Mouse (Mus musculus): ENCODE data around the gene Lhpp. TPM values are rescaled to one million over a fixed set of nuclear protein-coding genes. Genes with fewer than 3 reads are reported as not detected.

Gene Lhpp
- 39.7 and 42.5 TPM in 2 replicates for polyA plus RNA-seq (2012; rRNA removed)

DNA sequence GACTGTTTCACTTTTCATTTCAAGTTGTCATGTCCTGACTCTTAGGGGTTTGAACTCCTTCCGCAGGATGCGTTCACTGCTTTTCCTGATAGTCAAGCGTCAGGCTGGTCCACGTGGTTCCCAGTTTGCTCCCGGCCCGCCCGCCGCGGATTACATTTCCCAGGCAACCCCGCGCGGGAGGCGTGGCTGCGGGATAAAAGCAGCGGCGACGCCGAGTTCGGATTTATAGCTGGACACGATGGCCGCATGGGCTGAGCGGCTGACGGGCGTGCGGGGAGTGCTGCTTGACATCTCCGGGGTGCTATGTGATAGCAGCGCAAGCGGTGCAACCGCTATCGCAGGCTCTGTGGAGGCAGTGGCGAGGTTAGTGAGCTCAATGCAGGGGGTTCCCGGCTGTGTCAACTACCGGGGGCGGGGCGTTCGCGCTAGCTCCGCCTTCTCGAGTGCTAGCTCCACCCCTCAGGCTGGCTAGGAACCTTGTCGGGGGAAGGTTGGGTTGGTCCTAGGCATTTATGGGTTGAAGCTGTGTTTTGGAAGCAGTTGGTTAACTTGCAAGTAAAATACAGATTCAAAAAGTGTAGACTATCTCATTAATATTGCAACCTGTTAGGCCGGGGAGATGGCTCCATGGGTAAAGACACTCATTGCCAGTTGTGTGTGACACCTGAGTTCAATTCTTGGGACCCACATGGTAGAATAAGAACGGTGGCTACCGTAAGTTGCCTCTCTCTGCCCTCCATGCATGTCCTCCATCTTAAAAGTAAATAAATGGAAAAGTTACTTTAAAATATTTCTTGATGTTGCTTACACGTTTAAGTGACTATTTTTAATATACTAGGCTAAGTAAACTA, at the start of gene Lhpp:
Lhpp (plus strand) TSS at position 171 of the 851 bp plus-strand sequence.
- DNase-seq (ENCODE audit: low read depth, low spot score) = peak; percentile 57
- WGBS = 6% methylated on average over 44 of the region's 44 CpGs

- DNase-seq (ENCODE audit: low read depth, low spot score) = no peak
- 20% methylated on average over 1 of the region's 1 CpGs for WGBS
These were observed 44.6 kb upstream of the Lhpp start for GRCm38 (mm10) chr7:132565831-132566230.

GRCm38 (mm10) chr7:132568817-132569216, 41.6 kb upstream of the Lhpp start:
- no peak for DNase-seq (ENCODE audit: low read depth, low spot score)
- WGBS = 67% methylated on average over 6 of the region's 6 CpGs

DNA sequence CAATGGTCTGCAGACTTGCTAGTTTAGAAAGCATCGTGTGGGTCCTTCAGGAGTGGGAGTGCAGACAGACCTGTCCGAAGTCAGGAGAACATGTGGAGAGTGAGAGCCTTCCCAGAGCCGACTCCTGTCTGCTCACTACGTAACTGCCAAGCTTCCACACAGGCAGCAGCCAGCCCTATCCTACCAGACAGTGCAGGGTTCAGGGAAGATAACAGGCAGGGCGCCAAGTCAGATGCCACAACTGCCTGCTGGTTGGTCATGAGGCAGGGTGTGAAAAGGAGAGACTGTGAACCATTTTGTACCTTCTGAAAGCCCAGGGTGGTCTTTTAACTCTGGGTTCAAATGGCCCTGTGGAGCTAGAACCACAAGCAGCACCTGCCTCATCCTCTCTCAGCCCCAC, 40.4 kb upstream of the Lhpp start:
- 49% methylated on average over 5 of the region's 5 CpGs for WGBS
- no peak for DNase-seq (ENCODE audit: low read depth, low spot score)

DNA sequence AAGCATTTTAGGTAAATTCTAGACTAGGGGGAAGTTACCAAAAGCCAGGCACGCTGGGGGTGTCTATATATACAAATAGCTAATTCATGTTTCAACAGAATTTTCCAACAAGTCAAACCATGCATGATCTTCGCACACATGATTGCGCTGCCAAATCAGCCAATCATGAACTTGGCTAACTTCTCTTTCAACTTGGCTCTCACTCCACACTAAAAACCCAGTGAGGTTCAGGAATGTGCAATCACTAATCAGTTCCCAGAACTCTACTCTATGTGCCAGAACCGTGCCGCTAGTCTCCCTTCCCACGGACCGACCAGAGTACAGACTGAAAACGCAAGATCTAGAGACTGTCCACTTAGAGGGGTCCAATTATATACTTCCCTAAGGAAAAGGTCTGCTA, 39.0 kb upstream of the Lhpp start:
- WGBS = 35% methylated on average over 8 of the region's 8 CpGs
- no peak for DNase-seq (ENCODE audit: low read depth, low spot score)

DNA sequence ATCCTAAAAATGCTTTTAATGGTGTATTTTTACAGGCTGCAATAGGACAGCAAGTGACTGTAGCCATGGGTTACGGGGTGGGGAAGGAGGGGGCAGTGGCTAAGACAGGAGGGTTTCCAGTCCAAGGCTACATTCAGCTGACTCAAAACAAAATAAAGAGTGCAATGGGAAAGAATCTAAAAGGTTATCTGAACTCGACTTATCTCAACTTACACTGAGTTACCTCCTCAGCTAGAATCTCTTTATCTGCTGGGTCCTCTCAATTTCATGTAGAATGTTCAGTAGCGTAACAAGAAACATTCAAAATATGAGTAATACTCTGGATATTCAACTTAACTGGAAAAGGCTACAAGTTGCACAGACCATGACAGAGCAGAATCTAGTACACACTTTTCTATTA, 37.7 kb upstream of the Lhpp start:
- WGBS = 54% methylated on average over 3 of the region's 3 CpGs
- DNase-seq (ENCODE audit: low read depth, low spot score) = no peak

DNA sequence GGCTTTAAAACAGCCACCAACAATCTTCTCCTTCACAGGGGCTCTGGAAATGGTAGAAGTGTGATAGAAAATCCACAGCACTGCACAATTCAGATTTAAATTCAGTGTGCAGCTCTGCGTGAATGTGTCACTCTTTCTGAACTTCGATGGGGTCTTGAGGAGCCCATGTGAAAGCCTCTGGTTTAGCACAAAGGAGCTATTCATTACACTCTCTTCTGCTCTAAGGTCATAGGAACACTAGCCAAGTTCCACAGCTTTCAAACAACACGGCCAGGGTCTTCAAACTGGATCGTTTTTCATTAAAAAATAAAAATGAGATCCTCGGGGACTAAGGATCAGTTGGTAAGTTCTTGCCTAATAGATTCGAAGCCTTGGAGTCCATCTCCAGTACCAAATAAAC, 37.2 kb upstream of the Lhpp start:
- no peak for DNase-seq (ENCODE audit: low read depth, low spot score)
- 52% methylated on average over 6 of the region's 6 CpGs for WGBS

- 25% methylated on average over 5 of the region's 5 CpGs for WGBS
- DNase-seq (ENCODE audit: low read depth, low spot score) = no peak
These were observed 35.8 kb upstream of the Lhpp start for GRCm38 (mm10) chr7:132574646-132575045.

- under 1% methylated on average over 13 of the region's 13 CpGs for WGBS
- DNase-seq (ENCODE audit: low read depth, low spot score) = no peak
These were observed 34.8 kb upstream of the Lhpp start for GRCm38 (mm10) chr7:132575623-132576022.

- no peak for DNase-seq (ENCODE audit: low read depth, low spot score)
- under 1% methylated on average over 49 of the region's 49 CpGs for WGBS
These were observed 34.3 kb upstream of the Lhpp start, which contains the start of gene Oat for GRCm38 (mm10) chr7:132576116-132576650. Gene Oat (minus strand): TSS chr7:132576398.

DNA sequence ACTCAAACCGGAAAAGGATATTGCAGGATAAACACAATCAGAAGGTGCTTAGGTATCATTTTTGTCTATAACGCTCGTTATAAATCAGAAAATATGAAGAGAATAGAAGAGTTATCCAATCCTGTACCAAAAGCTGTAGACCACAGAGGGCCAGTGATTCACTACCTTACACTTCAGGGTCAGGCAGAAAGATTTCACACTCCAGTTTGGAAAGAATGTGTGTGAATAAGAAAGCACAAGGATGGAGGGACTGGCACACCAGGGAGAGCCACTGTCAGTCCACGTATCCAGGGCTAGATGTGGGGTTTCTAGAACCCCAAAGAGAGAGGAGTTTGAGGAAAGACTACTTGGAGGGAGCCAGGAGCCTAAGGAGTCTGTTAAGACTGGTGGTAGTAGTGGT, 33.5 kb upstream of the Lhpp start:
- 24% methylated on average over 4 of the region's 4 CpGs for WGBS
- no peak for DNase-seq (ENCODE audit: low read depth, low spot score)

DNA sequence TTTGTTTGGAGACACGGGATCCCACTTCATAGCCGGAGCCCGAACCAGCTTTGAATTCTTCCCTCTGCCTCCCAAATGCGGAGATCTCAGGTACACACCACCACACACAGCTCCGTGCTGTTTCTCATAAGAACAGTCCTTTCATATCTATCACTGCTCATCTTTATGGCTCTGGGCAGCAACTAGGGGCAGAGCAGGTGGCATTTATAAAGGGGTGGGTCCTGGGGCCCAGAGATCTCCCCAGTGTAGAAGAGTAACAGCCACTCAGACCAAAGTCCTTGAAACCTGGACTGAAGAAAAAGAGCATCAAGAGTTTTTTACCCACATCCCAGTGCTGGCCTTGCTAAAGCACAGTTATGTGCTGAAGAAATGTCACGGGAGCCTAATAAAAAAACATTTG, 29.9 kb upstream of the Lhpp start:
- no peak for DNase-seq (ENCODE audit: low read depth, low spot score)
- 36% methylated on average over 6 of the region's 6 CpGs for WGBS

GRCm38 (mm10) chr7:132581441-132581840, 29.0 kb upstream of the Lhpp start:
- 57% methylated on average over 2 of the region's 2 CpGs for WGBS

DNA sequence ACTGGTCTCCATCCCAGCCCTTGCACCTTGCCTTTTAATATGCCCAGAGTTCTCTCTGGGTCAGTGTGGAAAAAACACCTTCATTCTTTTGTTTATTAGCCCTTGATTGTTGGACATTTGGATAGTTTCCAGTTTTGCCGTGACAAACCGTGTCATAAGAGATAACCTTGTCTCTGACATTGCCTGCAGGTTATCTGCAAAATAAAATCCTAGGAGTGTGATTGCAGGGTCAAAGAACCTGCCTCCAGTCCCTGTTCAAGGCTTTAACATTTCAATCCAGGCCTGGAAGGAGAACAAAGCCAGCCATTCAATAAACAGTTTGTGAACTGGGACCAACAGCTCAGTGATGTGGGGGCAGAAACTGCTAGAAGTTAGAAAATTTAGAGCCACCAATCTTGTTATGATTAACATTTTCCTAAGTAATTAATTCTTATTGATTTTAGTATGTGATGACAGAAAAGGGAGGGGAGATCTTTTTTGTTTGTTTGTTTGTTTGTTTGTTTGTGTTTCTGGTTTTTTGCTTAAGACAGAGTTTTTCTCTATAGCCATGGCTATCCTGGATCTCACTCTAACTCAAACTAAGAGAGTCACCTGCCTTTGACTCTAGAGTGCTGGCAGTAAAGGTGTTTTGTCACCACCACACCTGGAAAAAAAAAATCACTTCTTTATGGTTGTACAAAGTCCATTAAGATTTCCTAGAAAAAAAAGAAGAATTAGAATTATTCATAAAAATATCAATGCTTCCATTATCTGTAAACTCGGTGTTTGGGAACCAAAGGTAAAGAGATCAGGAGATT, 24.5 kb upstream of the Lhpp start:
- 25% methylated on average over 3 of the region's 3 CpGs for WGBS
- no peak for DNase-seq (ENCODE audit: low read depth, low spot score)

More at GRCm38 (mm10) chr7:132581441-132581840, 29.0 kb upstream of the Lhpp start:
- DNase-seq (ENCODE audit: low read depth, low spot score) = no peak

DNA sequence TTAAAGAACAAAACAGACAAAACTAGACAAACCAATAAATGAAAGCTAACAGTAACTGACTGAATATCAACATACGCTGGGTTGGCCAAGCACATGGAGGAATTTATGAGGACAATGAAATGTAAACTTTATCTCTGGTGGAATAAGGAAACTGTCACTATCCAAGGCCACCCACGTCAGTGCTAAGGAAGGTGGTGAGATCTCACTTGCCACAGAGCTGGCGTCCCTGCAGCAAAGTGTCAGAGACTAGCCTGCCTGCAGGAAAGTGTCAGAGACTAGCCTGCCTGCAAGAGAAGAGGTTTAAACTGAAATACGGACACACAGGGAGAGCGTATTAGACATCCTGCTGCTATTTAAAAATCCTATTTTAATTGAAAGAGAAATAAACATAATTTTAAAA, 23.3 kb upstream of the Lhpp start:
- WGBS = 25% methylated on average over 5 of the region's 5 CpGs
- no peak for DNase-seq (ENCODE audit: low read depth, low spot score)

DNA sequence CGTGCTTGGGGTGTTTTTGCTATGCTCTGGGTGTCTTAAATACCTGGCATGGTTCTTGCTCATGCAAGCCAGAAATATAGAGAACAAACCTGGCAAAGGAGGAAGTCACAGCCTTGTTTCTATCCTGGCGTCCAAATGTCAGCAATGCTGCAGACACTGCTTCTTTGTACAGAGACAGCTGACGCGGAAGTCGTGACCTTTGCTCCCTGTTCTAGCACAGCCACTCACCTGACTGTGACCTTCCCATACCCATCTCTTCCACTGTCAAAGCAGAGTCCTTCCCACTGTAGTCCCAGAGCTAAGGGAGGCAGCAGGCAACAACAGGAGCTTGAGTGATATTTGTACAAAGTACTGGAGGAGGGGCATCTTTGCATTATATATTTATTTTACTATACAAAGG, 20.8 kb upstream of the Lhpp start:
- no peak for DNase-seq (ENCODE audit: low read depth, low spot score)
- WGBS = 31% methylated on average over 5 of the region's 5 CpGs

- no peak for DNase-seq (ENCODE audit: low read depth, low spot score)
- WGBS = 78% methylated on average over 2 of the region's 2 CpGs
These were observed 16.7 kb upstream of the Lhpp start for GRCm38 (mm10) chr7:132593762-132594161.

GRCm38 (mm10) chr7:132594325-132594724, 16.1 kb upstream of the Lhpp start:
- WGBS = 94% methylated on average over 2 of the region's 2 CpGs

DNA sequence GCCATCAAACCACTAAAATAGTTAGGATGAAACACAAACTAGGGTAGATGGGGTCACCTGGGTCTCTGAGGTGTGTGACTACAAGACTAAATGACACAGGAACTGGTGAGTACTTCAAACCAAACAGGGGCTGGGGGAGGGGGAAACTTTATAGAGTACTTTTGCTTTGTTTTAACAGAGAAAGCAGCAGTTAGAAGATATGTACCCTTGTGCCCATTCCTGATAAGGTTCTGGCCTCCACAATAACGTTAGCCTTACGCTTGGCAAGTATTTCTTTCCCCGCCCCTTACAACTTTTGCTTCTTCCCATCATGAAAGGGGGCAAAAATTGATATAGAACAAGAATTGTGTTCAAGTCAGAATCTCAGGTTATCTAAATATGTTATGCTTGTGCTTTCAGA, 14.7 kb upstream of the Lhpp start:
- WGBS = 89% methylated on average over 3 of the region's 3 CpGs
- DNase-seq (ENCODE audit: low read depth, low spot score) = no peak

More at GRCm38 (mm10) chr7:132594325-132594724, 16.1 kb upstream of the Lhpp start:
- no peak for DNase-seq (ENCODE audit: low read depth, low spot score)

- WGBS = 20% methylated on average over 26 of the region's 26 CpGs
- DNase-seq (ENCODE audit: low read depth, low spot score) = no peak
These were observed 13.7 kb upstream of the Lhpp start for GRCm38 (mm10) chr7:132596557-132597250.
